Mouse (Mus musculus): Measurements from ENCODE around the gene Entpd5. TPM values are rescaled to one million over a fixed set of nuclear protein-coding genes. Genes with fewer than 3 reads are reported as not detected.

Entpd5 gene
- polyA plus RNA-seq (2016; fragmentation: Nextera tagmentation; extraction: Ambion mirVana): 8.1 and 10.0 TPM in 2 replicates

- no peaks in the 10 kb centered on the region for H3K36me3 ChIP-seq (replicated peaks)
- H3K4me3 ChIP-seq: peak within 1 kb of the TSS; percentile 85
- DNase-seq (ENCODE audit: low spot score): peak; percentile 90
- 1% methylated on average over 63 of the region's 63 CpGs for WGBS
- no peaks in the 10 kb centered on the region for H3K9me3 ChIP-seq
- H3K27me3 ChIP-seq (replicated peaks; ENCODE audit: low read depth, poor library complexity, severe bottlenecking): peaks cover 13% of the 10 kb centered on the region
- peak within 1 kb of the TSS; percentile 86 for H3K27ac ChIP-seq (replicated peaks)
- peaks cover 19% of the 10 kb centered on the region for H3K4me1 ChIP-seq
Measured at GRCm38 (mm10) chr12:84408819-84409507, at the start of gene Entpd5, which contains the start of gene Bbof1. Gene Entpd5, minus strand, starts transcription at chr12:84409029. Gene Bbof1, plus strand, starts transcription at chr12:84409071.

- H3K27ac ChIP-seq (replicated peaks): no peak overlapping the region
- no peaks in the 10 kb centered on the region for H3K27me3 ChIP-seq (replicated peaks; ENCODE audit: low read depth, poor library complexity, severe bottlenecking)
- H3K4me1 ChIP-seq: peaks cover 11% of the 10 kb centered on the region
- peaks cover 54% of the 10 kb centered on the region for H3K36me3 ChIP-seq (replicated peaks)
- DNase-seq (ENCODE audit: low spot score): no peak
- no peak overlapping the region for H3K4me3 ChIP-seq
- WGBS: 93% methylated on average over 3 of the region's 3 CpGs
- H3K9me3 ChIP-seq: no peaks in the 10 kb centered on the region; the same call in 1 of the 2 replicates
Measured at GRCm38 (mm10) chr12:84456911-84457310, 48.1 kb upstream of the Entpd5 start.

GRCm38 (mm10) chr12:84451801-84452200 lies 43.0 kb upstream of the Entpd5 start:
- H3K27me3 ChIP-seq (replicated peaks; ENCODE audit: low read depth, poor library complexity, severe bottlenecking): no peaks in the 10 kb centered on the region
- WGBS: 2% methylated on average over 11 of the region's 11 CpGs
- H3K36me3 ChIP-seq (replicated peaks): peaks cover 9% of the 10 kb centered on the region
- H3K27ac ChIP-seq (replicated peaks): peak overlapping the region; percentile 84
- peak; percentile 21 for DNase-seq (ENCODE audit: low spot score)
- peaks cover 24% of the 10 kb centered on the region for H3K4me1 ChIP-seq
- H3K4me3 ChIP-seq: peak overlapping the region; percentile 92
- no peaks in the 10 kb centered on the region for H3K9me3 ChIP-seq

GRCm38 (mm10) chr12:84450718-84451646 lies 42.2 kb upstream of the Entpd5 start, which contains the start of the genes Aldh6a1 and Lin52:
Gene Aldh6a1, minus strand, starts transcription at chr12:84451004.
Gene Lin52, plus strand, starts transcription at chr12:84451422.
- Histone ChIP-seq H3K36me3 (replicated peaks) (peaks cover 7% of the 10 kb centered on the region), H3K9me3 (no peaks in the 10 kb centered on the region), H3K4me1 (peaks cover 24% of the 10 kb centered on the region), H3K4me3 (peak within 1 kb of the TSS; percentile 92), H3K27ac (replicated peaks) (peak within 1 kb of the TSS; percentile 84), H3K27me3 (replicated peaks; ENCODE audit: low read depth, poor library complexity, severe bottlenecking) (0 out of 2 replicates have a peak, but pooled peaks cover 4% of the 10 kb centered on the region)
- DNase-seq (ENCODE audit: low spot score): peak; percentile 94
- under 1% methylated on average over 49 of the region's 49 CpGs for WGBS

GRCm38 (mm10) chr12:84450351-84450717 lies 41.5 kb upstream of the Entpd5 start:
- H3K36me3 ChIP-seq (replicated peaks): peaks cover 7% of the 10 kb centered on the region
- peak overlapping the region; percentile 92 for H3K4me3 ChIP-seq
- no peak for DNase-seq (ENCODE audit: low spot score)
- H3K4me1 ChIP-seq: peaks cover 24% of the 10 kb centered on the region
- H3K27ac ChIP-seq (replicated peaks): peak overlapping the region; percentile 84
- H3K9me3 ChIP-seq: no peaks in the 10 kb centered on the region
- under 1% methylated on average over 6 of the region's 6 CpGs for WGBS
- 0 out of 2 replicates have a peak, but pooled peaks cover 4% of the 10 kb centered on the region for H3K27me3 ChIP-seq (replicated peaks; ENCODE audit: low read depth, poor library complexity, severe bottlenecking)

GRCm38 (mm10) chr12:84449887-84450286 lies 41.1 kb upstream of the Entpd5 start:
- Histone ChIP-seq H3K27ac (replicated peaks) (no peak overlapping the region), H3K4me1 (peaks cover 24% of the 10 kb centered on the region), H3K4me3 (peak overlapping the region; percentile 92), H3K9me3 (no peaks in the 10 kb centered on the region), H3K27me3 (replicated peaks; ENCODE audit: low read depth, poor library complexity, severe bottlenecking) (0 out of 2 replicates have a peak, but pooled peaks cover 4% of the 10 kb centered on the region), H3K36me3 (replicated peaks) (peaks cover 3% of the 10 kb centered on the region)
- 48% methylated on average over 10 of the region's 10 CpGs for WGBS
- DNase-seq (ENCODE audit: low spot score): no peak

GRCm38 (mm10) chr12:84448181-84448580 lies 39.4 kb upstream of the Entpd5 start:
- Histone ChIP-seq H3K36me3 (replicated peaks) (no peaks in the 10 kb centered on the region), H3K4me1 (peaks cover 24% of the 10 kb centered on the region), H3K4me3 (no peak overlapping the region), H3K27ac (replicated peaks) (no peak overlapping the region), H3K9me3 (no peaks in the 10 kb centered on the region), H3K27me3 (replicated peaks; ENCODE audit: low read depth, poor library complexity, severe bottlenecking) (0 out of 2 replicates have a peak, but pooled peaks cover 4% of the 10 kb centered on the region)
- 88% methylated on average over 6 of the region's 6 CpGs for WGBS
- no peak for DNase-seq (ENCODE audit: low spot score)

- no peaks in the 10 kb centered on the region for H3K36me3 ChIP-seq (replicated peaks)
- WGBS: 84% methylated on average over 1 of the region's 1 CpGs
- H3K27me3 ChIP-seq (replicated peaks; ENCODE audit: low read depth, poor library complexity, severe bottlenecking): 0 out of 2 replicates have a peak, but pooled peaks cover 4% of the 10 kb centered on the region
- H3K9me3 ChIP-seq: no peaks in the 10 kb centered on the region
- no peak for DNase-seq (ENCODE audit: low spot score)
- no peak overlapping the region for H3K27ac ChIP-seq (replicated peaks)
- no peak overlapping the region for H3K4me3 ChIP-seq
- peaks cover 17% of the 10 kb centered on the region for H3K4me1 ChIP-seq
Measured at GRCm38 (mm10) chr12:84447386-84447785, 38.6 kb upstream of the Entpd5 start.

GRCm38 (mm10) chr12:84442526-84442925 lies 33.7 kb upstream of the Entpd5 start:
- H3K27me3 ChIP-seq (replicated peaks; ENCODE audit: low read depth, poor library complexity, severe bottlenecking): 0 out of 2 replicates have a peak, but pooled peaks cover 4% of the 10 kb centered on the region
- no peak overlapping the region for H3K4me3 ChIP-seq
- no peak for DNase-seq (ENCODE audit: low spot score)
- H3K4me1 ChIP-seq: no peaks in the 10 kb centered on the region
- WGBS: 75% methylated on average over 4 of the region's 4 CpGs
- no peak overlapping the region for H3K27ac ChIP-seq (replicated peaks)
- H3K36me3 ChIP-seq (replicated peaks): no peaks in the 10 kb centered on the region
- no peaks in the 10 kb centered on the region for H3K9me3 ChIP-seq

- Histone ChIP-seq H3K4me3 (no peak overlapping the region), H3K36me3 (replicated peaks) (no peaks in the 10 kb centered on the region), H3K4me1 (no peaks in the 10 kb centered on the region), H3K27me3 (replicated peaks; ENCODE audit: low read depth, poor library complexity, severe bottlenecking) (no peaks in the 10 kb centered on the region), H3K27ac (replicated peaks) (no peak overlapping the region), H3K9me3 (no peaks in the 10 kb centered on the region)
- no peak for DNase-seq (ENCODE audit: low spot score)
- 79% methylated on average over 2 of the region's 2 CpGs for WGBS
Measured at GRCm38 (mm10) chr12:84438697-84439096, 29.9 kb upstream of the Entpd5 start.

- H3K4me1 ChIP-seq: no peaks in the 10 kb centered on the region
- WGBS: 96% methylated on average over 2 of the region's 2 CpGs
Measured at GRCm38 (mm10) chr12:84429825-84430224, 21.0 kb upstream of the Entpd5 start.

GRCm38 (mm10) chr12:84423990-84424389 lies 15.2 kb upstream of the Entpd5 start:
- Histone ChIP-seq H3K27me3 (replicated peaks; ENCODE audit: low read depth, poor library complexity, severe bottlenecking) (no peaks in the 10 kb centered on the region), H3K4me1 (no peaks in the 10 kb centered on the region), H3K27ac (replicated peaks) (no peak overlapping the region), H3K4me3 (no peak overlapping the region), H3K9me3 (no peaks in the 10 kb centered on the region), H3K36me3 (replicated peaks) (no peaks in the 10 kb centered on the region)
- DNase-seq (ENCODE audit: low spot score): no peak
- 55% methylated on average over 3 of the region's 3 CpGs for WGBS

More at GRCm38 (mm10) chr12:84429825-84430224, 21.0 kb upstream of the Entpd5 start:
- no peak overlapping the region for H3K4me3 ChIP-seq
- no peak for DNase-seq (ENCODE audit: low spot score)
- no peaks in the 10 kb centered on the region for H3K27me3 ChIP-seq (replicated peaks; ENCODE audit: low read depth, poor library complexity, severe bottlenecking)
- no peaks in the 10 kb centered on the region for H3K9me3 ChIP-seq
- H3K36me3 ChIP-seq (replicated peaks): no peaks in the 10 kb centered on the region
- no peak overlapping the region for H3K27ac ChIP-seq (replicated peaks)

Data from embryonic facial prominence, embryonic 10.5 days (tissue).